Mouse (Mus musculus) testis, adult 2 months (tissue): Measurements from ENCODE around the gene Ppp1ca.

Experiments
- CTCF ChIP-seq: fragments of 200-500 bp; IDR thresholded peaks from 2 replicates; pipeline ENCODE4 v1.5.1; 2012; ENCODE audit warnings: low read depth, mild to moderate bottlenecking, inconsistent platforms, low read length, moderate library complexity; ENCODE audit not compliant: control insufficient read depth, insufficient read depth, insufficient replicate concordance
- POLR2A ChIP-seq: fragments of 200-500 bp; IDR thresholded peaks from 2 replicates; pipeline ENCODE4 v1.6.1; 2012; ENCODE audit warnings: low read depth, mild to moderate bottlenecking, inconsistent platforms, low read length, moderate library complexity; ENCODE audit not compliant: control insufficient read depth

GRCm38 (mm10) chr19:4226779-4227178, 34.9 kb downstream of the Ppp1ca start:
- TF ChIP-seq CTCF (no peak), POLR2A (no peak)
